Mouse (Mus musculus) T-helper 1 cell (primary cell): ENCODE measurements around the gene Fgfr2.

Experiments
- in situ Hi-C: fragments of 300-600 bp; cut with MboI, MseI; formaldehyde crosslinking; loops from one replicate; pipeline ENCODE4 v1.15.1; 2025; ENCODE audit warnings: high pct_unique_total_duplicates

Gene Fgfr2

GRCm38 (mm10) chr7:132208946-132209651, 914.1 kb downstream of the Fgfr2 start:
- in situ Hi-C loops, result no loop called here

DNA sequence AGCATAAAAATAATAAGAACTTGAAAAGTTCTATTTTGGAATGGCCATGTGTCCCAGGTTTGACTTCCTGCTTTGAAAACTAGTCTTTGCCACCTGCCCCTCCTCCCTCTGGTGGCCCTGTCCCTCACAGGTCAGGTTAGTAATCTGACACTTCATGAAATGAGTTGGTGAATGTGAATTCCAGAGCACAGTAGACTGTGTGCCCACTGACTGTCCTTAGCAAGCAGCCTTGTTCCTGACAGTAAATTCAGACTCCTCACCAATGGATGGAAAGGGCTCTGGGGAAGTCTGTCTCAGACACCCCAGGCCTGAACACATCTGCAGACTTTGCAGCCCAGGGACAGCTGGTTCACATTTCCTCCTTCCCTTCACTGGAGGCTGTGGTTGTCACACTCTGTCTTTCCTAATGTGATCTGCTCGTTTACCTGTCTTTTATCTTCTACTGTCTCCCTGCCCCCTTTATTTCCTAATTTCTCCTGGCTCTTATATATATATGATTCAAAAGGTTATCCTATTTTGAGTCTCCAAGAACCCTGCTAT, 919.0 kb downstream of the Fgfr2 start:
- in situ Hi-C loops, result no loop called here

- in situ Hi-C loops, result no loop called here
Measured at GRCm38 (mm10) chr7:132199686-132200085, 923.5 kb downstream of the Fgfr2 start.

DNA sequence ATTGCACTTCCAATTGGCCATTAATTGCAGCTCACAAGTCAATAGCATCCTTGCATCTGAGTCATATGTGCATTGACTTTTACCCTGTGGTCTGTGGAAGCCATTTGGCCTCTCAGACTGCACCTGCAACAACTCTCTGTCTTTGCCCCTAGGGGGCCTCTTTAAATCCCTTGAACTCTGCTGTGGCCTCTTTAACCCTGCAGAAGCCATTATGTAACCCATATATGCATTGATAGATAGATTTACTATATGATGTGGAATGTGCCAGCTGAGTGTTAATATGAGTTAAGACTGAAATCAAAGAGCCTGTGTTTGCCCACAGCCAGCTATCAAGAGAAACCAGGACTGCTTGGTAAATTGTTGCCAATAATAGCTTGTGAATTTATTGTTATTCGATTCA, 924.3 kb downstream of the Fgfr2 start:
- in situ Hi-C loops, result no loop called here

DNA sequence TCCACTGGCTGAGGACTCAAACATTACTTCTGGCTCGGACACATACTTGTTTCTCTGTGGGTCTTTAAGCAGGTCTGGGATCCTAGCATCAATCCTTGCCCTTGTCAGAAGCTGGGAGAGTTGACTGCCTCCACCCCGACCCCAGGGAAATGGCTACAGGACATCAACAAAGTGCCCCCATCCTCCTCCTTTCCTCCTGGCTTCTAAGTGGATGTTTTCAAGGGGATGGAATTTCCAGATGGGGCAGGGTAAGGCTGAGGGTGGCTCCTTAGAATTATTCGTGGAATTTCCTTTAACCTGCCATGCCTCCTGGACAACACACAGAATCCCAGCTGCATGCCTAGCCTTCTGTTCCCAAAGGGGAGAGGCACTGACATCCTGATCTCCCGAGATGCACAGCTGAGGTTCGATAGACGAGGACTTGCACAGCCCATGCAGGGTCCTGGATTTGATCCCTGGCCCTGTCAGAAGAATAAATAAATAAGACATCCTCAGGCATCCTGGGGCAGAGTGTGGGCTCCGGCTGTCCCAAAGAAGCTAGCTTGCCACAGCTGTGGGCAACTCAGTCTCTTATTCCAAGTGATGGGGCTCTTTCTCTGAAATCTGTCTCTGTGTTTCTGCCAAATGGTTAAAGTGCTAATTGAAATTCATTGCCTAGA, 925.2 kb downstream of the Fgfr2 start:
- in situ Hi-C loops, result no loop called here

DNA sequence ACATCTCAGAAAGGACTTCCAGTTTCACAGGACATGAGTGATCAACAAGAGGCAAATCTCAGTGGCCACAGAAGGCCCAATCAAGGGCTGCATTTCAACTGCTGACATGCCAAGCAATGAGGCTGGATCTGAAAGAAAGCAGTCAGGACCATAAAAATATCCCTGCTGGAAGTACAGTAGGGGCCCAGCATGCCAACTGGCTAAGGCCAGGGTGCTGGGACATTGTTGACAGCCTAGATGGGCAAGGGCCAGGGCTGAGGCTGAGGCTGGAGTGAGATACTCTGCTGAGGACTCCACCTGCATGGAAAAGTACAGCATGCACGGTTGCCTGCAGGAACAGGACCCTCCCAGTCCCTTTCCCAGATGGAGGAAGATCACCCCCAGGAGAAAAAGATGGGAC, 926.6 kb downstream of the Fgfr2 start:
- in situ Hi-C loops, result no loop called here

DNA sequence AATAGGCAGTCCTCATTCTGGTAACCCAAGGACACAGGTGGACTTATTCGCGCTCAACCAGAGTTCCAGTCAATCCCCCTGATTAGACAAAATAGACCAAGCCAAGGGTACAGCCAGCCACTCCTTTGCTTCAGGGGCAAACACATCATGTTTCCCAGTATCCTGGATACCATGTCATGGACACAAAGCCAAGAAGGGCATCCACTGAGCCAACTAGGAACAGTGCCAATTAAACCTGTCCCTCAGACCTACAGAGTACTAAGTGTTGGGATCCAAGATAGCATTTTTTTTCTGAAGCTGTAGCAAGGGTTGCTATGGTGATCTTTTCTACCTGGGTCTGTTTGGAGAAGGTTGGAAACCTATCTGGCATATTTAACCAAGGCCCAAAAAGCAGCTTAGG, 929.5 kb downstream of the Fgfr2 start:
- in situ Hi-C loops, result no loop called here

DNA sequence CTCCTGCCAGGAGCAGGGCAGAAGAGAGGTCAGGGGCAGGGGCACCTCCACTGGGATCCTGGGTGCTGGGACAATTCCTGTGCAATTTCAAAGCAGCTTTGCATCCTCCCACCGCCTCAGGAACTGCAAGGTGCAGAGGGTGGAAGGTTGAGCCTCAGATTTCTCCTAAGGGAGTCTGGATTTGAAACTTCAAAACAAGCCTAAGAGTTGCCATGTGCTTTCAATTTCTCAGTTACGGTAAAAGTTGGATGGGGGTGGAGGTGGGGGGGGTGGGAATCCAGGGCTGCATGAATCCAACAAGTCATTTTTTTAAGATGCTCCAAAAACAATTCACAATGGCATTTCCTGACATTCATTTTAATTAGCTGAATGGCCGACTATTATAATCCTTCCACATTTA, 935.7 kb downstream of the Fgfr2 start:
- in situ Hi-C loops, result no loop called here

GRCm38 (mm10) chr7:132183892-132184404, 939.2 kb downstream of the Fgfr2 start:
- in situ Hi-C loops, result no loop called here

DNA sequence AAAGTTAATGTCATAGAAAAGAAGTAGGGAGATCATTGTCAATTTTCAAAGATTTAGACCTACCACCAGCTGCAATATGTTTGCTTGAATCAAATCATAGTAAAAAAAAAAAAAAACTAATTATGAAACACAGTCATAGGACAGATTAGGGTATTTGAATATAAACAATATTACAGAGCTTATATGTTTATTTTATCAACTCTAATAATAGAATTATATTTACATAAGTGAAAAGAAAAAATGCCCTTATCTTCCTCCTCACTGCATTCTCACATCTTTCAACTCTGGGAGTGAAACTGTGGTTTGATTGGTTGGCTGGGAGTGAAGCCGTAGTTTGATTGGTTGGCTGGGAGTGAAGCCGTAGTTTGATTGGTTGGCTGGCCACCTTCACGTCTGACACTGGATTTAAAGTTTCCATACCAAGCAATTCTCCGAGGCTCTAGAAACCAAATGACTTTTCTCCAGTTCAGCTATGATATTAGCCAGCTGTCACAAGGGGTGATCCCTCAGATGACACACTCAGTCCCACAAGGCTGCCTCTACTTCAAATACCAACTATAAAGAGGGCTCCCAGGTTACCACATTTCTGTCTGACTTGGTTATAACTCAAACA, 941.5 kb downstream of the Fgfr2 start:
- in situ Hi-C loops, result no loop called here

DNA sequence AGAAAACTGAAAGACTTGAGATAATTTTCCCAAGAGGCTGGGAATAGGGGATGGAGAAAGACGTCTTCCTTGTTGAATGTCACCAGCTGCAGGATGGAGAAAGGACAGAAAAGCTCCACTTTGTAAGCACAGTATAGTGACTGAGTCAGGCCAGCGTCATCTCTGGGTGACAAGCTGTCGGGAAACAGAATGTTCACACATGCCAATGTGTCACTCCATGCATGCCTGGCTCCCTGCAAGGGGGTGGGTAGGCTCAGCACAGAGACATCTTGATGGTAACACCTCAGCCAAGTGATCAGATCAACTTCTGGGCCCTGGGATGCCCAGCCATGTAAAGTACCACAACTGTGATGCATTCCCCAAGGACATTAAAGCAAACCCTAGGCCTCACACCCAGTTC, 942.1 kb downstream of the Fgfr2 start:
- in situ Hi-C loops, result no loop called here

DNA sequence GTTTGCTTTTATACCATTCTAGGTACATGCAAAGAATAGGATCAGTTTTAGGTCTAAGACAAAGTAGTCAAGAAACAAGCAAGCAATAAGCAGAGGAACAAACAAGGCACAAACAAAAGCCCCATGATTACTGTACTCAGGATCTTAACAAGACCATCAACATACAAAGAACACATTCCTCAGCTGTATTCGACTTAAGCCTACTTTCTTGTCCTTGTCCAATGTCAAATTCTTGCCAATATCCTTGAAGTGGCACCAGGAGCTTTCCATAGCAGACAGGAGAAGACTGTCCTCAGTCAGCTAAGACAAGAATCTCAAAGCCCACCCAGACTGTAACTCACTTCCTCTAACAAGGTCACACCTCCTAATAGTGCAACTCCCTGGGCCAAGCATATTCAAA, 944.1 kb downstream of the Fgfr2 start:
- in situ Hi-C loops, result no loop called here

GRCm38 (mm10) chr7:132174787-132175186, 948.4 kb downstream of the Fgfr2 start:
- in situ Hi-C loops, result no loop called here

GRCm38 (mm10) chr7:132174296-132174695, 948.9 kb downstream of the Fgfr2 start:
- in situ Hi-C loops, result no loop called here

- in situ Hi-C loops, result no loop called here
Measured at GRCm38 (mm10) chr7:132172220-132172619, 950.9 kb downstream of the Fgfr2 start.

DNA sequence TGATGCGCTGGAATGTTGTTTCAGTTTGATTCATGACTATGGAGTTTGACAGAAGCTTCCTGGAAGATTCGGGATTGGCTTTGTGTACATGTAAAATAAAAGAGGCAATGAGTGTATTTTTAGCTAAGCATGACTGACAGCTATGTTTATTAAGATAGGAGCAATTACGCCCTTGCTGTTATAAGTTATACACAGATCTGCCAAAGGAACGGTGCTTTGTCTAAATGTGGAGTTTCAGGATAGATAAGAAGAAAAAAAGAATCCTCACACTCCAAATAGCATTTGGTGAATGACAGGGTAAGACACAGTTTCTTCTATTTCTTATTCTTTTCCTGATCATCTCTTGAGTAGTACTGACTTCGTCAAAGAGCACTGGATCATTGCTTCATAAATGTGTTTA, 951.4 kb downstream of the Fgfr2 start:
- in situ Hi-C loops, result no loop called here

GRCm38 (mm10) chr7:132169419-132170169, 953.6 kb downstream of the Fgfr2 start:
- in situ Hi-C loops, result no loop called here

DNA sequence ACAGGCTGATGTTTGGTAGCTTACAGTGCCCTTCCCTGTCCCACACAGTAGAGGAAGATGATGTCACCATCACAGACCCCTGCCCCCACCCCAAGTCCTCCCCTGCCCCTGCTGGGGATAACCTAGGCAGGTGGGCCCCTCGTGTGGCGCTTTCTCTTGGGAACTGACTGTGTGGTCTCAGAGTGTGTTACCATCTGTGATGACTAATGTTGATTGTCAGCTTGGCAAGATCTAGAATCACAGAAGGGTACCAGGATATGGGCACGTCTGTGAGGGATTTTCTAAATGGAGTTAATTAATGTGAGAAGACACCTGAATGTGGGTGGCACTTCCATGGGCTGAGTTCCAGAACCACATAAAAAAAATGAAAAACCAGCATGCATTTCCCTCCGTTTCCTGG, 955.9 kb downstream of the Fgfr2 start:
- in situ Hi-C loops, result no loop called here

DNA sequence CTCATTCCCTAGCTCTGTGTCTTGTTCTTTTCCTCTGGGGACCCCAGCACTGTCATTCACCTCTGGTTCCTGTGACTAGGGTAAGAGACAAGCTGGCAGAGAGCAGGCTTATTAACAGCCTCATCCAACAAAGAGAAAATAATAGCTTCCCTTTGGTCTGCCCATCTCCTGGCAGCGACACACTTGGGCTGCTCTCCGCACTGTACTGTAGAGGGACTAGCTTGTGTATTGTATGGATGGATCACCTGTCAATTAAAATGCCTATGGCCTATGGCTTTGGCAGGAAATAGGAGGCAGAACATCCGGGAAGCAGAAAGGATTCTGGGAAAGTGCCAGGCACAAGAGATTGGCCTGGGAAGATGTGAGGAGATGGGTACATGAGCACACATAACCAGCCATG, 960.9 kb downstream of the Fgfr2 start:
- in situ Hi-C loops, result no loop called here

GRCm38 (mm10) chr7:132158321-132159025, 964.7 kb downstream of the Fgfr2 start:
- in situ Hi-C loops, result no loop called here

GRCm38 (mm10) chr7:132154368-132154961, 968.7 kb downstream of the Fgfr2 start, which contains the start of gene Cpxm2:
Gene Cpxm2, minus strand, starts transcription at chr7:132154739.
- in situ Hi-C loops, result no loop called here
